Mouse (Mus musculus) embryo, embryonic 10.5 days (tissue): ENCODE measurements around the gene Kantr.
"Not testable (repeated sequence)": the region's sequence is repeated elsewhere in the genome, so short reads cannot be mapped to it uniquely, and the experiment has no call there.

Experiments
- DNase-seq: peaks from one replicate; pipeline ENCODE4 v3.0.0-alpha.2; 2015; ENCODE audit warnings: low spot score

Kantr gene

DNA sequence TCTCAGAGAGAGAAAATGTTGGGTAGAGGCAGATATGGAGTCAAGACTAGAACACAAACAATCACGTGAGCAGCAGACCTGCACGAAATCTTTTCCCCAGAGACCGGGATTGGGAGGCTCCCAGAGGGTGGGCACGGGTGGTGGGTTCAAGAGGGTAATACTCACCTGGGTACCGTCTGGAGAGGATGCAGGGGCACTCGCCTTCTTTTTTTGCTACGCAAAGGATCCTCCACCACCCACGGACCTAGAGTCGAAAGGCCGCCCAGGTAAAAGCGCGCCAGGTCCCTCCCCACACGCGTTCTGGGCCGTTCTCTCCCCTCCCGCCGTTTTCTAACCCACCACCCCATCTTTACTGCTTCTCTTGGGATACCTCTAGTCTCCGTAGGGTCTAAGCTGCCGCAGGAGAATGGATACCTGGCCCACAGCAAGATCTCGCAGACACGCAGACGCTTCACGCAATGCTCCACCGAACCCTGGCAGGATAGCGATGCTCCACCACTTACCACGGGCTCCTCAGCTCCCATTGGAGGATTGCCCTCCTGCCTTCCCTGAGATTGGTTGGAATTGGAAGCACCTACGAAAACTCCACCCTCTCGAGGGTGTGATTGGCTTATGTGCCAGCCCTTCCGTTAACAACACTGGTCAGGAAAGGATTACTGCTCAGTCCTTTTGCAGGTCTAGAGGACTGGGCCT lies at the start of gene Kantr:
Kantr (minus strand) TSS at position 500 of the 693 bp plus-strand sequence.
- DNase-seq: peak; percentile 87

GRCm38 (mm10) chrX:152368397-152369273 lies 41.3 kb upstream of the Kantr start, which contains the start of gene Gpr173:
Gene Gpr173, minus strand, starts transcription at chrX:152368704.
- DNase-seq: peak; percentile 76

DNA sequence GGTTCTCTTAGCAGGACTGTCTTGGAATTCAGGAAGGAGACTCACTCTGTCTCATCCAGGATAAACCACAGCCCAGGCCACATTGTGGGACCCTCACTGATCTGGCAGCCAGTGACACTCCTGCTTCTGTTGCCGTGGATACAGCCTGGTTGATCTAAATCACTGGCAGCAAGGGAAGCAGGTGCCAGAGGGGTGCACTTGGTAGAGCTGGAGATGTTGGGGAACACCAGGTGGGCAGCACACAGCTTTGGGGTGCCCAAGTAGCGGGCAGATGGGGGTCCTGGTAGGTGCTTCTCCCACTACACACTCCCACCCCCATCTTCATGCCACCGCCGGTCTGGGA lies 40.7 kb upstream of the Kantr start:
- peak; percentile 4 for DNase-seq

- no peak for DNase-seq
These were observed 39.1 kb upstream of the Kantr start for GRCm38 (mm10) chrX:152366418-152366817.

GRCm38 (mm10) chrX:152352553-152353153 lies 25.4 kb upstream of the Kantr start:
- DNase-seq: peak; percentile 76

DNA sequence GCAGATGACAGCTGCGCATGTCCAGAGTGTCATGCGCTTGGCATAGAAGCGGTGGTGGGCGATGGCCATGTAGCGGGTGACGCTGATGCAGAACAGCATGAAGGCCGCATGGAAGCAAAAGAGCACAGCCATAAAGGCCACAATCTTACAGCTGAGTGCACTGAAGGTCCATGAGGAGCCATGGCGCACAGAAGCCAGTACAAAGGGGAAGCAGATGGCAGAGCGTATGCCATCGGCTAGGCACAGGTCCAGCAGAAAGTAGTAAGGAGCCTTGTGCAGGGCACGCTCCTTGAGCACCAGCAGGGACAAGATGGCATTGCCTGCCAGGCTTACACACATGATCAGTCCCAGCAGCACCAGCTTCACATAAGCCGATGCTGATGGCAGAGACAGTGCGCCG lies 19.7 kb upstream of the Kantr start:
- DNase-seq: no peak

DNA sequence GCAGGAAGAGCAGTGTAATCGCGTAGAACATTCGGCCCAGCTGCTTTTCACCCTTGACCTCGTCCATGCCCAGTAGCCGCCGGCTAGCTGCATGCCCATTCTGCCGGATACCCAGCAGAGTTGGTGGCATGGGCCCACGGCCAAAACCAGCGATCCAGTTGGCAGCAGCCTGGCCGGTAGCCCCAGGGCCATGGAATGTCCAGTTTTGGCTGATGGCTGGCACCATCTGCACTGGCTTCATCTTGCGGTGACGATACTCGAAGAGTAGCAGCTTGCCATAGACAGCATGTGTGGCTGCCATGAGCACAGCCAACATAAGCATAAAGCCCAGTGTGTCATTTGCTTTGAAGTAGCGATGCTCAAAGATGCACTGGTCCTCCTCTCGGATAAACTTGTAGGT lies 19.3 kb upstream of the Kantr start:
- DNase-seq: no peak

GRCm38 (mm10) chrX:152342903-152343302 lies 15.6 kb upstream of the Kantr start:
- no peak for DNase-seq

- peak; percentile 94 for DNase-seq
These were observed 15.1 kb upstream of the Kantr start, which contains the start of gene Tspyl2 for GRCm38 (mm10) chrX:152342358-152342901. Gene Tspyl2, minus strand, starts transcription at chrX:152342425.

- DNase-seq: peak; percentile 25
These were observed 14.2 kb upstream of the Kantr start for GRCm38 (mm10) chrX:152341496-152341895.

DNA sequence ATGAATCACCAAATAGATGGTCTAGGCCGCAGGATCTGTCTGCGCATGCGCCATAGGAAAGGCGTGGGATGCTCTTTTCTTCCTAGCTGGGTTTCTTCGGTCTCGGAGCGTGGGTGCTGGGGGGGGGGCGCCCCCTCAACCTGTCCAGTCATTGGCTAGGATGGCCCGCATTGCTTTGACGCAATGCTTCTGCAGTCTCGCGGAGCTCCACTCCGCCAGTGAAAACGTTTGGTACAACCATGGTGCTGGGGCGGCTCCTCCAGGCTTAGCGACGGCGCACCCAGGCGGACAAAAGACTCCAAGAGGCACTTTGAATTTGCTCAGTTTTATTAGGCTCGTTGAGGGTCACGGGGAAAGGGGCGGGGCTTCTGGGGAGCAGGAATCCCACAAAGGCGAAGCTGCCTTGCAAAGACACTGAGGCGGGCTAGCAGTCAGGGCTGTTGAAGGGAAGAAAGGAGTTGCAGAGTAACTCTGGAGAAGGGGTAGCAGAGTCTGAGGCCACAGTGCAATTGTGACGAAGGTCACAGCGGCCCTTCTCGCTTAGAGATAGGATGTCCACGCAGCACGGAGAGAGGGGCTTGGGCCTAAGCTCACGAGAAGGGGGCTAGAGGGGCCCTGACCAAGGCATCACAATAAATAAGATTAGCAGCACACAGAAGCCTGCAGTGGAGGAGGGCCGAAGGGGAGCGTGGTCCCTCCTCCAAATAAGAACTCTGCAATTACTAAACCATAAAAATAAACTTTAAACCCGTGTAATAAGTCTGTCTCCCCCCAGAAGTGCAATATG lies 9.4 kb upstream of the Kantr start:
- DNase-seq: peak; percentile 91

- not testable (repeated sequence) for DNase-seq
These were observed 8.8 kb upstream of the Kantr start for GRCm38 (mm10) chrX:152336123-152336522.

- not testable (repeated sequence) for DNase-seq
These were observed 2.1 kb upstream of the Kantr start for GRCm38 (mm10) chrX:152329400-152329799.

- DNase-seq: no peak
These were observed 376 bp upstream of the Kantr start for GRCm38 (mm10) chrX:152327689-152328052.

DNA sequence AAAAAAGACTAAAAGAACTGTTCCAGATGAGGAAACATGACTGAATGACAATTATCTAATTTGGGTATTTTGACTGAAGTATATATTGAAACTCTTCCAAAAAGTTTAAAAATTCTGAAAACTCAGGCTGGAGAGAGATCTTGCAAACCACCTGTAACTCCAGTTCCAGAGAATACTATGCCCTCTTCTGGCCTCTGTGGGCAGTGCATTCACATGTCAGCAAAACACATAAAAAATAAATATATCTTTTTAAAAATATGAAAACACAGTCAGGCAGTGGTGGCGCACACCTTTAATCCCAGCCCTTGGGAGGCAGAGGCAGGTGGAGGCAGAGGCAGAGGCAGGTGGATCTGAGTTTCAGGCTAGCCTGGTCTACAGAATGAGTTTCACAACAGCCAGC lies 3.7 kb downstream of the Kantr start:
- DNase-seq: no peak

DNA sequence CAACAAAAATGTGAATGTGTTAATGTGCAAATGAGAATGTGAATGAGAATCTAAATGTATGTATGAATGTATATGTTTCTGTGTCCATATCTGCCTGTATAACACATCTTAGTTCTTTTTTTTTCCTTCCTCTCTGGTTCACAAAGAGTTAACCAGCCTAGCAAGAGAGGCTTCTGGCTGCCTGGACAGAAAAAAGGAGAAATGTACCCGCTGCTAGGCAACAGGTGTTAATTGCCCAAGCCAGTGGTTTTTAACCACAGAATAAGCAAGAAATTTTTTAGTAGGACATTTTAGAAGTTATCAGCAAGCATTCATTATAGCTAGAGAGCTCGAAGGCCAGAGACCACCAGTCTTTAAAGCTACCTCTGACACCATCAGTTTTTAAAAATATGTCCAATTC lies 4.5 kb downstream of the Kantr start:
- no peak for DNase-seq

DNA sequence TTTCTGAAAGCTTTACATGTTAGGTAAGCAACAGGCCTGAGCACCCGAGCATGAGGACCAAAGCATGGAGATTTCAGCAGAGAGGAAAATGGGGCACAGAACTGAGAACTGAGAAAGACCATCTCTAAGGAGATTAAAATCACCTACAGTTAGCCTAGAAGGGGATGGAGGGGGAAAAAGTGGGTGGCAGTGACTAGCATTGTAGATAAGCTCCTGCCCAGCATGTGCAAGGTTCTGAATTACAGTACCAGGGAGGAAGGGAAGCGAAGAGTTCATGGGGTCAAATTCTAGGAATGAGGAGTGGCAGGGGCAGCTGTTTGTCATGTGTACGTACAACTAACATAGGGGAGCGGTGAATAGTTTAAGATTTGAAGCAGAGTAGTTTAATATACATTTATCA lies 6.8 kb downstream of the Kantr start:
- no peak for DNase-seq

DNA sequence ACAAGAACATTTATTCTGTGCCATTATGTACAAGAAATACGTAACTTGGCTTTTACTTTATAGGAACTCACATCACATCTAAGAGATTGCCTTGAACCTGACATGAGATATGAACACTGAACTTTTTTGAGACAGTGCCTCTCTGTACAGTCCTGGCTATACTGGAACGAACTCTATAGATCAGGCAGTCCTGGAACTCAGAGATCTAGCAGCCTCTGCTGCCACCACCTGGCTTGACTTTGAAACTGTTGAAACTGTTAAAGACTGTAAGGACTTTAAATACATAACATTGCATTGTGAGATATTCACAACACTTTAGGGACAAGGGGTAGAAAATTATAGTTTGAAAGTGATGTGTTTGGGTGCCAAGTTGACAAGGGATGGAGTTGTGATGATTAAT lies 19.4 kb downstream of the Kantr start:
- peak; percentile 46 for DNase-seq

GRCm38 (mm10) chrX:152307371-152307770 lies 19.9 kb downstream of the Kantr start:
- DNase-seq: no peak

- no peak for DNase-seq
These were observed 21.1 kb downstream of the Kantr start for GRCm38 (mm10) chrX:152306224-152306623.

DNA sequence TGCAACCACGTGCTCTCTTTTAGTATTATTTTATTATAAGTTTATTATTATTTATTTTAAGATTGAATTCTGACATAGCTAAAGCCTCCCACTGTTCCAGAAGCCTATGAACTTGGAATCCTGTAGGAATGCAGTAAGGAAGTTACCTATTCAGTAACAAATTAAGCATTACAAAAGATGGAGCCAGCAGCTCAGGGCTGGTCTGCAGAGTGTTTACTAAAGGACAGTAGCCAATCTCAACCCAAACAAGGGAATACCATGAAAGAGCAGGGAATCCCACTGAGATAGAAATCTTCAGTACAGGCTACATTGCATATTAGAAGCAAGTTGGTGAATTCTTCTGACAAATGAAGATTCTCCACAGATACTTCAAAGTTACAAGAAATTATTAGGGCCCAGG lies 40.3 kb downstream of the Kantr start:
- not testable (repeated sequence) for DNase-seq

DNA sequence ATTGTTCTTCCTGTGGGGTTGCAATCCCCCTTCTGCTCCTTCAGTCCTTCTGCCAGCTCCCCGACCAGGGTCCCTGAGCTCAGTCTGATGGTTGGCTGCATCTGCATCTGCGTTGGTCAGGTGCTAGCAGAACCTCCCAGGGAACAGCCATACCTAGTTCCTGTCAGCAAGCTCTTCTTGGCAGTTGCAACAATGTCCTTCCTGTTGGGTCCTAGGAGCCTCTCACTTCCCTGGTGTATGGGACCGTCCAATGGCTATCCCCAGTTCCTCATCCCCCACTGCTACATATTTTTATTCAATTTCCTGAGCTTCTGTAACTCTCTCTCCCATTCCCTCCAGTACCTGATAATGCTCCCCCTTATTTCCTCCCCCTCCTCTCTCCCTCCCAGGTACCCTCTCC lies 42.5 kb downstream of the Kantr start:
- DNase-seq: no peak
